Mouse (Mus musculus): ENCODE measurements around the gene Map2k6. TPM values are rescaled to one million over a fixed set of nuclear protein-coding genes. Genes with fewer than 3 reads are reported as not detected.
"Not testable (repeated sequence)": the region's sequence is repeated elsewhere in the genome, so short reads cannot be mapped to it uniquely, and the experiment has no call there.

Map2k6 gene
- 6.5 and 7.1 TPM in 2 replicates for polyA plus RNA-seq (2016; fragmentation: Nextera tagmentation; extraction: Ambion mirVana)

GRCm38 (mm10) chr11:110398553-110399239 lies at the start of gene Map2k6:
Gene Map2k6 (plus strand): TSS chr11:110399122.
- Histone ChIP-seq H3K36me3 (no peaks in the 10 kb centered on the region), H3K27me3 (replicated peaks) (peaks cover 10% of the 10 kb centered on the region; the same call in 1 of the 2 replicates), H3K9me3 (replicated peaks) (no peaks in the 10 kb centered on the region), H3K27ac (no peak within 1 kb of the TSS), H3K4me1 (peaks cover 24% of the 10 kb centered on the region; the same call in 1 of the 2 replicates), H3K4me2 (peak within 1 kb of the TSS; percentile 77), H3K4me3 (peak within 1 kb of the TSS; percentile 63), H3K9ac (peak within 1 kb of the TSS; percentile 43; the same call in 1 of the 2 replicates)
- peak; percentile 92 for ATAC-seq
- 9% methylated on average over 20 of the region's 20 CpGs for WGBS (ENCODE audit: insufficient replicate concordance)

- H3K27me3 ChIP-seq (replicated peaks), result no peaks in the 10 kb centered on the region
- H3K4me2 ChIP-seq, result no peak overlapping the region
- no peak overlapping the region for H3K27ac ChIP-seq
- no peaks in the 10 kb centered on the region for H3K9me3 ChIP-seq (replicated peaks)
- ATAC-seq, result no peak
- no peaks in the 10 kb centered on the region for H3K4me1 ChIP-seq
- no peak overlapping the region for H3K4me3 ChIP-seq
- no peak overlapping the region for H3K9ac ChIP-seq
- 61% methylated on average over 9 of the region's 9 CpGs for WGBS (ENCODE audit: insufficient replicate concordance)
- no peaks in the 10 kb centered on the region for H3K36me3 ChIP-seq
Observed at GRCm38 (mm10) chr11:110354261-110354660, 44.7 kb upstream of the Map2k6 start.

- H3K36me3 ChIP-seq; H3K4me3 ChIP-seq; H3K27me3 ChIP-seq (replicated peaks); H3K9me3 ChIP-seq (replicated peaks); ATAC-seq; H3K4me2 ChIP-seq; H3K4me1 ChIP-seq; H3K9ac ChIP-seq; H3K27ac ChIP-seq: not testable (repeated sequence)
- 66% methylated on average over 9 of the region's 9 CpGs for WGBS (ENCODE audit: insufficient replicate concordance)
Observed at GRCm38 (mm10) chr11:110355131-110355530, 43.8 kb upstream of the Map2k6 start.

- no peak overlapping the region for H3K4me2 ChIP-seq
- no peaks in the 10 kb centered on the region for H3K27me3 ChIP-seq (replicated peaks)
- H3K9ac ChIP-seq, result no peak overlapping the region
- H3K4me3 ChIP-seq, result no peak overlapping the region
- H3K4me1 ChIP-seq, result no peaks in the 10 kb centered on the region
- no peak for ATAC-seq
- H3K9me3 ChIP-seq (replicated peaks), result no peaks in the 10 kb centered on the region
- WGBS (ENCODE audit: insufficient replicate concordance), result 58% methylated on average over 16 of the region's 16 CpGs
- no peaks in the 10 kb centered on the region for H3K36me3 ChIP-seq
- H3K27ac ChIP-seq, result no peak overlapping the region
Observed at GRCm38 (mm10) chr11:110357756-110358551, 41.0 kb upstream of the Map2k6 start.

- no peaks in the 10 kb centered on the region for H3K4me1 ChIP-seq
- no peak for ATAC-seq
- H3K27me3 ChIP-seq (replicated peaks), result no peaks in the 10 kb centered on the region
- no peaks in the 10 kb centered on the region for H3K36me3 ChIP-seq
- H3K9ac ChIP-seq, result no peak overlapping the region
- no peak overlapping the region for H3K4me3 ChIP-seq
- H3K9me3 ChIP-seq (replicated peaks), result no peaks in the 10 kb centered on the region
- 69% methylated on average over 3 of the region's 3 CpGs for WGBS (ENCODE audit: insufficient replicate concordance)
- no peak overlapping the region for H3K4me2 ChIP-seq
- no peak overlapping the region for H3K27ac ChIP-seq
Observed at GRCm38 (mm10) chr11:110365016-110365415, 33.9 kb upstream of the Map2k6 start.

GRCm38 (mm10) chr11:110366902-110367301 lies 32.0 kb upstream of the Map2k6 start:
- no peaks in the 10 kb centered on the region for H3K9me3 ChIP-seq (replicated peaks)
- WGBS (ENCODE audit: insufficient replicate concordance), result 55% methylated on average over 3 of the region's 3 CpGs
- H3K27ac ChIP-seq, result no peak overlapping the region

GRCm38 (mm10) chr11:110367638-110368037 lies 31.3 kb upstream of the Map2k6 start:
- Histone ChIP-seq H3K9me3 (replicated peaks) (no peaks in the 10 kb centered on the region), H3K4me2 (no peak overlapping the region), H3K36me3 (no peaks in the 10 kb centered on the region), H3K27ac (no peak overlapping the region), H3K9ac (no peak overlapping the region), H3K4me1 (no peaks in the 10 kb centered on the region), H3K27me3 (replicated peaks) (no peaks in the 10 kb centered on the region), H3K4me3 (no peak overlapping the region)
- 0 out of 2 replicates have a peak, but pooled peaks have one; percentile 42 for ATAC-seq
- 78% methylated on average over 13 of the region's 13 CpGs for WGBS (ENCODE audit: insufficient replicate concordance)

More at GRCm38 (mm10) chr11:110366902-110367301, 32.0 kb upstream of the Map2k6 start:
- ATAC-seq, result peak; percentile 21; the same call in 1 of the 2 replicates
- no peak overlapping the region for H3K9ac ChIP-seq
- no peaks in the 10 kb centered on the region for H3K36me3 ChIP-seq
- H3K27me3 ChIP-seq (replicated peaks), result no peaks in the 10 kb centered on the region
- no peaks in the 10 kb centered on the region for H3K4me1 ChIP-seq
- no peak overlapping the region for H3K4me3 ChIP-seq
- no peak overlapping the region for H3K4me2 ChIP-seq

- no peaks in the 10 kb centered on the region for H3K27me3 ChIP-seq (replicated peaks)
- no peaks in the 10 kb centered on the region for H3K9me3 ChIP-seq (replicated peaks)
- ATAC-seq, result no peak
- peak overlapping the region; percentile 10; the same call in 1 of the 2 replicates for H3K9ac ChIP-seq
- H3K4me3 ChIP-seq, result peak overlapping the region; percentile 14; the same call in 1 of the 2 replicates
- 27% methylated on average over 15 of the region's 15 CpGs for WGBS (ENCODE audit: insufficient replicate concordance)
- no peaks in the 10 kb centered on the region for H3K4me1 ChIP-seq
- H3K4me2 ChIP-seq, result peak overlapping the region; percentile 41
- no peaks in the 10 kb centered on the region for H3K36me3 ChIP-seq
- H3K27ac ChIP-seq, result no peak overlapping the region
Observed at GRCm38 (mm10) chr11:110369312-110370019, 29.5 kb upstream of the Map2k6 start.

- ATAC-seq, result no peak
- H3K9me3 ChIP-seq (replicated peaks), result no peaks in the 10 kb centered on the region
- H3K9ac ChIP-seq, result no peak overlapping the region
- WGBS (ENCODE audit: insufficient replicate concordance), result 54% methylated on average over 8 of the region's 8 CpGs
- no peaks in the 10 kb centered on the region for H3K4me1 ChIP-seq
- H3K4me3 ChIP-seq, result no peak overlapping the region
- no peak overlapping the region for H3K27ac ChIP-seq
- no peak overlapping the region for H3K4me2 ChIP-seq
- H3K27me3 ChIP-seq (replicated peaks), result no peaks in the 10 kb centered on the region
- H3K36me3 ChIP-seq, result no peaks in the 10 kb centered on the region
Observed at GRCm38 (mm10) chr11:110371827-110372226, 27.1 kb upstream of the Map2k6 start.

- H3K9me3 ChIP-seq (replicated peaks), result no peaks in the 10 kb centered on the region
- no peak overlapping the region for H3K4me2 ChIP-seq
- no peak overlapping the region for H3K27ac ChIP-seq
- H3K27me3 ChIP-seq (replicated peaks), result no peaks in the 10 kb centered on the region
- ATAC-seq, result no peak
- H3K4me1 ChIP-seq, result no peaks in the 10 kb centered on the region
- no peak overlapping the region for H3K4me3 ChIP-seq
- no peaks in the 10 kb centered on the region for H3K36me3 ChIP-seq
- WGBS (ENCODE audit: insufficient replicate concordance), result 62% methylated on average over 14 of the region's 15 CpGs
- no peak overlapping the region for H3K9ac ChIP-seq
Observed at GRCm38 (mm10) chr11:110372266-110372954, 26.5 kb upstream of the Map2k6 start.

- Histone ChIP-seq H3K9me3 (replicated peaks) (no peaks in the 10 kb centered on the region), H3K27me3 (replicated peaks) (no peaks in the 10 kb centered on the region), H3K9ac (no peak overlapping the region), H3K4me2 (no peak overlapping the region), H3K36me3 (no peaks in the 10 kb centered on the region), H3K4me3 (no peak overlapping the region), H3K27ac (no peak overlapping the region), H3K4me1 (no peaks in the 10 kb centered on the region)
- WGBS (ENCODE audit: insufficient replicate concordance), result 73% methylated on average over 9 of the region's 9 CpGs
- ATAC-seq, result no peak
Observed at GRCm38 (mm10) chr11:110374036-110374435, 24.9 kb upstream of the Map2k6 start.
